Comparison of ENCODE assay signal across 8 mouse cellular contexts in the genomic region with DNA sequence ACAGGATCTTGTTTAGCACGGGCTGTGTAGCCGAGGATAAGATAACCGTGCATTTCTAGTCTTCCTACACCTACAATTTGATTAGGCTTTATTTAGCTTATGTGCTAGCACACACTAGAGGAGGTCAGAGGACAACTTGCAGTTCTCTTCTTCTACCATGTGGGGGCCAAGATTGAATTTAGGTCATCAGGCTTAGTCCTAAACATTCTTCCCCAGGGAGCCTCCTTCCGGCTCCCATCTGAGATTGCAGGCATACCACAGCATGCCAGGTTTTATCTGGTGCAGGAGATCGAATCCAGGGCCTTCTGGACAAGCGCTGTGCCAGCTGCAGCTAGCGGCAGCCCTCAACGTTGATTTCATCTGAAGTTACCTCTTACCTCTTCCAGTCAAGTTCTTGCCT. TPM values are rescaled to one million over a fixed set of nuclear protein-coding genes. Genes with fewer than 3 reads are reported as not detected.
A peak's percentile ranks its signal among the peaks of the same experiment; 100 is the strongest.
DNase-seq lines count a peak whose midpoint lies in the region; ATAC-seq and TF ChIP-seq lines count a peak whose summit lies in the region.

No protein-coding gene starts in this region.

- peak; percentile 53 for DNase-seq in heart, adult 8-10 months (ENCODE audit: low spot score)
- DNase-seq in cerebellum, adult 9-11 months: peak; percentile 53
- peak; percentile 73 for DNase-seq in kidney, postnatal 0 days (ENCODE audit: low spot score)
- peak; percentile 42 for DNase-seq in thymus, postnatal 14 days
- DNase-seq in ovary, adult 18-20 months (ENCODE audit: low spot score): no peak
- no peak for DNase-seq in forebrain, embryonic 11.5 days (ENCODE audit: low spot score)

- no peaks in the 10 kb centered on the region for H3K27me3 ChIP-seq in heart, embryonic 11.5 days (ENCODE audit: control insufficient read depth, insufficient read depth, low read length)
- no peaks in the 10 kb centered on the region for H3K27me3 ChIP-seq in kidney, postnatal 0 days (ENCODE audit: insufficient read depth, low read length)
- no peaks in the 10 kb centered on the region for H3K27me3 ChIP-seq in forebrain, embryonic 11.5 days (ENCODE audit: control insufficient read depth, insufficient read depth, low read length)

- 5% methylated on average over 8 of the region's 8 CpGs for WGBS in heart, embryonic 11.5 days (ENCODE audit: insufficient replicate concordance)
- 29% methylated on average over 8 of the region's 8 CpGs for WGBS in kidney, postnatal 0 days
- 23% methylated on average over 8 of the region's 8 CpGs for WGBS in forebrain, embryonic 11.5 days

- no peaks in the 10 kb centered on the region for H3K9me3 ChIP-seq in heart, embryonic 11.5 days (replicated peaks; ENCODE audit: control insufficient read depth, low read length)
- no peaks in the 10 kb centered on the region for H3K9me3 ChIP-seq in kidney, postnatal 0 days (replicated peaks; ENCODE audit: low read length)
- no peaks in the 10 kb centered on the region for H3K9me3 ChIP-seq in forebrain, embryonic 11.5 days (ENCODE audit: control insufficient read depth, low read length)

- no peak for ATAC-seq in heart, embryonic 11.5 days (replicated peaks; ENCODE audit: insufficient number of reproducible peaks, low FRiP score, low TSS enrichment)
- ATAC-seq in CD4-positive, CD25-positive, alpha-beta regulatory T cell, adult 4 months: peak; percentile 53
- ATAC-seq in kidney, postnatal 0 days (replicated peaks; ENCODE audit: low FRiP score, low read depth): no peak
- ATAC-seq in forebrain, embryonic 11.5 days (replicated peaks; ENCODE audit: low FRiP score): no peak

- H3K9ac ChIP-seq in heart, embryonic 11.5 days (ENCODE audit: low read depth, low read length): no peak overlapping the region
- no peak overlapping the region for H3K9ac ChIP-seq in kidney, postnatal 0 days (ENCODE audit: low read depth, low read length)
- H3K9ac ChIP-seq in forebrain, embryonic 11.5 days (ENCODE audit: low read length): no peak overlapping the region

- H3K4me3 ChIP-seq in heart, embryonic 11.5 days (ENCODE audit: low read depth, low read length): no peak overlapping the region
- H3K4me3 ChIP-seq in kidney, postnatal 0 days (replicated peaks; ENCODE audit: low read depth, low read length): no peak overlapping the region
- no peak overlapping the region for H3K4me3 ChIP-seq in forebrain, embryonic 11.5 days (ENCODE audit: low read depth, low read length)

- H3K36me3 ChIP-seq in heart, embryonic 11.5 days (ENCODE audit: control insufficient read depth, insufficient read depth, low read length): no peaks in the 10 kb centered on the region
- no peaks in the 10 kb centered on the region for H3K36me3 ChIP-seq in kidney, postnatal 0 days (ENCODE audit: insufficient read depth, low read length)
- no peaks in the 10 kb centered on the region for H3K36me3 ChIP-seq in forebrain, embryonic 11.5 days (ENCODE audit: control insufficient read depth, insufficient read depth, low read length)

- peak; percentile 70 for TF ChIP-seq CTCF in kidney, postnatal 0 days (IDR thresholded peaks at IDR 0.05; ENCODE audit: low read depth)

- peaks cover 5% of the 10 kb centered on the region for H3K4me1 ChIP-seq in heart, embryonic 11.5 days (ENCODE audit: control insufficient read depth, insufficient read depth, low read length)
- H3K4me1 ChIP-seq in kidney, postnatal 0 days (replicated peaks; ENCODE audit: insufficient read depth, low read length): no peaks in the 10 kb centered on the region
- H3K4me1 ChIP-seq in forebrain, embryonic 11.5 days (replicated peaks; ENCODE audit: control insufficient read depth, insufficient read depth, low read length): peaks cover 3% of the 10 kb centered on the region; the same call in 1 of the 2 replicates

- no peak overlapping the region for H3K4me2 ChIP-seq in heart, embryonic 11.5 days
- H3K4me2 ChIP-seq in kidney, postnatal 0 days (ENCODE audit: low read length): no peak overlapping the region
- no peak overlapping the region for H3K4me2 ChIP-seq in forebrain, embryonic 11.5 days (ENCODE audit: low read depth, low read length, severe bottlenecking)

- H3K27ac ChIP-seq in heart, embryonic 11.5 days (ENCODE audit: low read depth, low read length): no peak overlapping the region
- H3K27ac ChIP-seq in kidney, postnatal 0 days: no peak overlapping the region
- no peak overlapping the region for H3K27ac ChIP-seq in forebrain, embryonic 11.5 days (ENCODE audit: low read depth, low read length)

RNA-seq across cellular contexts. Expression of a gene that starts 23.2 kb away (rescaled TPM):
- 10 to 100 TPM; 29.2 to 41.0 (median 37.3) TPM for total RNA-seq in heart, adult 8-10 months (2022)
- polyA plus RNA-seq in heart, embryonic 11.5 days (2014; fragmentation: Nextera tagmentation; extraction: Ambion mirVana): 13.0 and 13.7 TPM in 2 replicates
- 10 to 100 TPM; 22.6 to 24.4 TPM for polyA plus RNA-seq in CD4-positive, CD25-positive, alpha-beta regulatory T cell, adult 4 months (2017; shearing (Covaris generic))
- polyA plus RNA-seq in kidney, postnatal 0 days (2015; fragmentation: Nextera tagmentation; extraction: Ambion mirVana): 76.3 and 80.8 TPM in 2 replicates
- 5.7 and 6.1 TPM in 2 replicates for polyA plus RNA-seq in forebrain, embryonic 11.5 days (2014; fragmentation: Nextera tagmentation; extraction: Ambion mirVana)

RNA-seq across cellular contexts. Expression of a gene that starts 32.7 kb away (rescaled TPM):
- 10 to 100 TPM; 75.9 to 93.5 (median 92.3) TPM for total RNA-seq in heart, adult 8-10 months (2022)
- polyA plus RNA-seq in heart, embryonic 11.5 days (2014; fragmentation: Nextera tagmentation; extraction: Ambion mirVana): 23.0 and 24.3 TPM in 2 replicates
- polyA plus RNA-seq in CD4-positive, CD25-positive, alpha-beta regulatory T cell, adult 4 months (2017; shearing (Covaris generic)): 10 to 100 TPM; 22.8 to 29.2 TPM
- polyA plus RNA-seq in kidney, postnatal 0 days (2015; fragmentation: Nextera tagmentation; extraction: Ambion mirVana): 7.3 and 7.8 TPM in 2 replicates
- 21.9 and 23.2 TPM in 2 replicates for polyA plus RNA-seq in forebrain, embryonic 11.5 days (2014; fragmentation: Nextera tagmentation; extraction: Ambion mirVana)

Comparison
In these comparisons a context has a peak if more than half of its experiments do, and no peak if none do; other contexts are left out.
1. DNase-seq: peak in heart, adult 8-10 months (single experiment), cerebellum, adult 9-11 months (single experiment), kidney, postnatal 0 days (single experiment) and thymus, postnatal 14 days (single experiment); none in ovary, adult 18-20 months (single experiment) and forebrain, embryonic 11.5 days (single experiment).